ENCODE assay signal across 20 mouse cellular contexts in genomic region chr7:35232796-35233455, GRCm38 (mm10). TPM values are rescaled to one million over a fixed set of nuclear protein-coding genes. Genes with fewer than 3 reads are reported as not detected.
DNase-seq lines count a peak whose midpoint lies in the region; ATAC-seq and TF ChIP-seq lines count a peak whose summit lies in the region.
"Had no signal": no experiment of that assay in that cellular context is flagged by ENCODE, and none has a peak within 500 bp of the region (broad histone marks: within the 10 kb centered on the region; RNA-seq: fewer than 3 reads in every experiment).

No protein-coding gene starts in this region.

- H3K27me3 ChIP-seq in heart, embryonic 10.5 days (ENCODE audit: insufficient read depth, poor library complexity, severe bottlenecking): no peaks in the 10 kb centered on the region
- no peaks in the 10 kb centered on the region for H3K27me3 ChIP-seq in lung, embryonic 14.5 days (ENCODE audit: insufficient read depth, low read length)
- H3K27me3 ChIP-seq in limb, embryonic 10.5 days (ENCODE audit: low read depth, poor library complexity, severe bottlenecking): no peaks in the 10 kb centered on the region
- H3K27me3 ChIP-seq in forebrain, embryonic 11.5 days (ENCODE audit: control insufficient read depth, insufficient read depth, low read length): no peaks in the 10 kb centered on the region
- H3K27me3 ChIP-seq: CH12.LX; embryonic facial prominence, embryonic 12.5 days; liver, embryonic 13.5 days; megakaryocyte, embryonic 14.5 days had no signal

- H3K9ac ChIP-seq in lung, embryonic 14.5 days: no peak overlapping the region
- H3K9ac ChIP-seq in forebrain, embryonic 11.5 days (ENCODE audit: low read length): no peak overlapping the region
- H3K9ac ChIP-seq: embryonic facial prominence, embryonic 12.5 days had no signal

- no peak for ATAC-seq in lung, embryonic 14.5 days (ENCODE audit: insufficient read depth)
- ATAC-seq in forebrain, embryonic 11.5 days (replicated peaks; ENCODE audit: low FRiP score): no peak
- ATAC-seq: hindbrain, postnatal 0 days; lung, postnatal 0 days had no signal

- H3K4me1 ChIP-seq in heart, embryonic 10.5 days: peaks cover 12% of the 10 kb centered on the region; the same call in 1 of the 2 replicates
- H3K4me1 ChIP-seq in lung, embryonic 14.5 days (ENCODE audit: insufficient read depth): no peaks in the 10 kb centered on the region; the same call in 1 of the 2 replicates
- peaks cover 15% of the 10 kb centered on the region for H3K4me1 ChIP-seq in limb, embryonic 10.5 days
- H3K4me1 ChIP-seq in forebrain, embryonic 11.5 days (replicated peaks; ENCODE audit: control insufficient read depth, insufficient read depth, low read length): 0 out of 2 replicates have a peak, but pooled peaks cover 2% of the 10 kb centered on the region
- H3K4me1 ChIP-seq: embryonic facial prominence, embryonic 12.5 days had no signal

- WGBS in heart, embryonic 10.5 days: 26% methylated on average over 13 of the region's 13 CpGs
- WGBS in lung, embryonic 14.5 days: 32% methylated on average over 13 of the region's 13 CpGs
- WGBS in limb, embryonic 10.5 days: 22% methylated on average over 13 of the region's 13 CpGs
- 29% methylated on average over 13 of the region's 13 CpGs for WGBS in forebrain, embryonic 11.5 days

- H3K4me2 ChIP-seq in lung, embryonic 14.5 days: no peak overlapping the region
- no peak overlapping the region for H3K4me2 ChIP-seq in forebrain, embryonic 11.5 days (ENCODE audit: low read depth, low read length, severe bottlenecking)

- H3K36me3 ChIP-seq in heart, embryonic 10.5 days: no peaks in the 10 kb centered on the region
- no peaks in the 10 kb centered on the region for H3K36me3 ChIP-seq in lung, embryonic 14.5 days (ENCODE audit: insufficient read depth)
- H3K36me3 ChIP-seq in limb, embryonic 10.5 days: no peaks in the 10 kb centered on the region
- H3K36me3 ChIP-seq in forebrain, embryonic 11.5 days (ENCODE audit: control insufficient read depth, insufficient read depth, low read length): no peaks in the 10 kb centered on the region
- H3K36me3 ChIP-seq: embryonic facial prominence, embryonic 12.5 days; forebrain, embryonic 10.5 days; liver, embryonic 13.5 days had no signal

- no peaks in the 10 kb centered on the region for H3K9me3 ChIP-seq in heart, embryonic 10.5 days
- no peaks in the 10 kb centered on the region for H3K9me3 ChIP-seq in lung, embryonic 14.5 days (ENCODE audit: low read depth, low read length)
- H3K9me3 ChIP-seq in limb, embryonic 10.5 days (replicated peaks): no peaks in the 10 kb centered on the region
- H3K9me3 ChIP-seq in forebrain, embryonic 11.5 days (ENCODE audit: control insufficient read depth, low read length): no peaks in the 10 kb centered on the region
- H3K9me3 ChIP-seq: embryonic facial prominence, embryonic 12.5 days; liver, embryonic 13.5 days had no signal

- no peak for DNase-seq in heart, embryonic 10.5 days (ENCODE audit: low spot score)
- no peak for DNase-seq in heart, postnatal 4 days
- peak; percentile 14 for DNase-seq in lung, embryonic 14.5 days
- no peak for DNase-seq in lung, postnatal 4 days
- DNase-seq in ZHBTc4 (ENCODE audit: low read depth, low spot score): peak; percentile 80
- DNase-seq in limb, embryonic 10.5 days (ENCODE audit: low spot score): no peak
- DNase-seq in forebrain, embryonic 11.5 days (ENCODE audit: low spot score): no peak
- no peak for DNase-seq in testis, postnatal 10 days (ENCODE audit: low spot score)
- DNase-seq: cerebellum, adult 9-10 months; kidney, adult 8-10 months; thymus, adult 18-20 months had no signal

- H3K27ac ChIP-seq in heart, embryonic 10.5 days: no peak overlapping the region
- H3K27ac ChIP-seq in lung, embryonic 14.5 days (ENCODE audit: low read depth): no peak overlapping the region
- 0 out of 2 replicates have a peak overlapping the region, but pooled peaks have one; percentile 16 for H3K27ac ChIP-seq in limb, embryonic 10.5 days
- H3K27ac ChIP-seq in forebrain, embryonic 11.5 days (ENCODE audit: low read depth, low read length): no peak overlapping the region
- H3K27ac ChIP-seq: liver, embryonic 13.5 days had no signal

- H3K4me3 ChIP-seq in heart, embryonic 10.5 days: peak overlapping the region; percentile 22; the same call in 1 of the 2 replicates
- no peak overlapping the region for H3K4me3 ChIP-seq in lung, embryonic 14.5 days (ENCODE audit: low read depth, low read length)
- H3K4me3 ChIP-seq in limb, embryonic 10.5 days: peak overlapping the region; percentile 69
- H3K4me3 ChIP-seq in forebrain, embryonic 11.5 days (ENCODE audit: low read depth, low read length): no peak overlapping the region
- H3K4me3 ChIP-seq: layer of hippocampus, adult 2 months had no signal

- no peak for TF ChIP-seq CTCF in lung, embryonic 14.5 days (IDR thresholded peaks at IDR 0.05; ENCODE audit: low read depth)

RNA-seq across cellular contexts. Expression of gene Lrp3, which starts 17.6 kb away (rescaled TPM):
- polyA plus RNA-seq in heart, embryonic 10.5 days (2016; fragmentation: Nextera tagmentation; extraction: Ambion mirVana): 1.5 and 4.2 TPM in 2 replicates
- total RNA-seq in heart, postnatal 4 days (2021): 1 to 10 TPM; 6.9 TPM
- polyA plus RNA-seq in lung, embryonic 14.5 days (2014; fragmentation: Nextera tagmentation; extraction: Ambion mirVana): 8.2 and 11.2 TPM in 2 replicates
- 7.8 and 9.4 TPM in 2 replicates for polyA plus RNA-seq in limb, embryonic 10.5 days (2016; fragmentation: Nextera tagmentation; extraction: Ambion mirVana)
- 18.6 and 19.1 TPM in 2 replicates for polyA plus RNA-seq in forebrain, embryonic 11.5 days (2014; fragmentation: Nextera tagmentation; extraction: Ambion mirVana)
- total RNA-seq: CH12.LX had no signal
- polyA plus RNA-seq: myocyte had no signal

RNA-seq across cellular contexts. Expression of gene Slc7a10, which starts 46.7 kb away (rescaled TPM):
- polyA plus RNA-seq in heart, embryonic 10.5 days (2016; fragmentation: Nextera tagmentation; extraction: Ambion mirVana): 0.14 and 0.49 TPM in 2 replicates
- total RNA-seq in heart, postnatal 4 days (2021): under 1 TPM; 0.38 to 0.45 TPM
- polyA plus RNA-seq in lung, embryonic 14.5 days (2014; fragmentation: Nextera tagmentation; extraction: Ambion mirVana): 1.4 and 1.8 TPM in 2 replicates
- 0.31 TPM in 1 of 2 replicates, not detected in the other for polyA plus RNA-seq in limb, embryonic 10.5 days (2016; fragmentation: Nextera tagmentation; extraction: Ambion mirVana)
- polyA plus RNA-seq in forebrain, embryonic 11.5 days (2014; fragmentation: Nextera tagmentation; extraction: Ambion mirVana): 0.67 and 1.0 TPM in 2 replicates
- total RNA-seq: CH12.LX had no signal
- polyA plus RNA-seq: myocyte had no signal

Comparison
In these comparisons a context has a peak if more than half of its experiments do, and no peak if none do; other contexts are left out.
1. DNase-seq: peak in lung, embryonic 14.5 days (single experiment) and ZHBTc4 (single experiment); none in heart, embryonic 10.5 days (single experiment), heart, postnatal 4 days (single experiment), lung, postnatal 4 days (0 of 2), limb, embryonic 10.5 days (single experiment), forebrain, embryonic 11.5 days (single experiment) and testis, postnatal 10 days (single experiment).
2. H3K4me3 ChIP-seq: peak in heart, embryonic 10.5 days (single experiment) and limb, embryonic 10.5 days (single experiment); none in lung, embryonic 14.5 days (single experiment) and forebrain, embryonic 11.5 days (single experiment).